Mouse (Mus musculus) megakaryocyte, embryonic 14.5 days (primary cell): ENCODE measurements at regions not wholly inside any gene's neighbourhood (a gene's known extent, or its start where the extent isn't known, plus 50 kb on each side); places are given as distances from the start of the nearest gene placed in this dataset.

Experiments
- FLI1 ChIP-seq: IDR thresholded peaks from 2 replicates; pipeline ENCODE4 v1.6.1; 2012; ENCODE audit warnings: low read length, inconsistent platforms, mixed read lengths
- GATA1 ChIP-seq: IDR thresholded peaks from 3 replicates; pipeline ENCODE4 v1.6.1; 2012; ENCODE audit warnings: mixed read lengths, low read length, inconsistent platforms, borderline replicate concordance

DNA sequence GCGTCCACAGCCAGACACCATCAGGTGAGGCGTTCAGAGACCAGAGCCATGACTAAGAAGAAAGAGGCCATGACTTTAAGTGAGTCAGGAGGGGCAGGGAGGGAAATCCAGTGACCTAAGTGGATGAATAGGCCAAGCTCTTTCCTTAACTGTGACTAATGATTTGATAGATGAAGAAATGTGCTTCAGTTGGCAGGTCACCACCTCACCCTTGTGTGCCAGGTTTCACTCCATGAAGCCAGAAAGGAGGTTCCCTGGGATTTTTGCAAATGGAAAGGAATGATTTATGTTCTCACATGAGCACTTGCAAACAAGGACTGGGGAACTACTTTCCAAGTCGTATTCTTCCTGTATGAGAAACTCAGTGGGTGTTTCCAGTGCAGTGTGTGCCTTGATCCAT is 923.0 kb downstream of the Slc22a22 start:
- TF ChIP-seq GATA1 = no peak
- no peak for TF ChIP-seq FLI1
